Mouse (Mus musculus) G1E (cell line): ENCODE measurements around the gene Tnfsf4.

Experiments used
- CTCF ChIP-seq: IDR thresholded peaks from 2 replicates; pipeline ENCODE4 v1.5.1; 2012; ENCODE audit warnings: low read depth, low read length, inconsistent platforms, mixed read lengths
- GATA1 ChIP-seq: IDR thresholded peaks from 2 replicates; pipeline ENCODE4 v1.6.1; 2012; ENCODE audit warnings: borderline replicate concordance, low read length, inconsistent platforms, mixed read lengths
- GATA2 ChIP-seq: IDR thresholded peaks from 2 replicates; pipeline ENCODE4 v1.6.1; 2012; ENCODE audit warnings: low read depth, low read length, inconsistent platforms, borderline replicate concordance
- TAL1 ChIP-seq: conservative IDR thresholded peaks from 2 replicates; pipeline ENCODE4 v1.6.1; 2012; ENCODE audit warnings: low read depth, low read length, inconsistent platforms, mixed read lengths

DNA sequence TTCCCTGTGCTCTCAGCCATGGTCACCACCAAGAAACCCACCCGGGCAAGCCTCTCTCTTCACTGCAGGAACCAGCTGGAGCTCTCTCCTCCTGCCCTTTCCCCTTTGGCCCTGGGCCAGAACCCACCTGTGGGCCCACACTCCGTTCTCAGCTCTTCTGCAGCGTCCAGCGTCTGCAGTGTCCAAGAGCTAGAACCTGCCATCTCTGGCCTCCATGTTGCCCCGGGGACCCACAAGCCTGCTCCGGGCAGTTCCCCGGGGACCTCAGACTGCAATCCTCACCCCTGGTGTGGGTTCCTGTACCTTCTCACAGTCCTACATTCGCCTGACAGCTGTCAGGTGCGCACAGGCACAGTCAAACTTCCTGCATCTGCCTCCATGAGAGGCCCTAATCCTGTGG lies 25.4 kb downstream of the Tnfsf4 start:
- no peak for TF ChIP-seq CTCF
- TF ChIP-seq TAL1 = no peak
- no peak for TF ChIP-seq GATA1
- no peak for TF ChIP-seq GATA2
